Mouse (Mus musculus): ENCODE data around the gene Gm17018. TPM values are rescaled to one million over a fixed set of nuclear protein-coding genes. Genes with fewer than 3 reads are reported as not detected.
A peak's percentile ranks its signal among the peaks of the same experiment; 100 is the strongest.

The Gm17018 gene
- polyA plus RNA-seq, 1 experiment from 2014 or later: 30.4 TPM

DNA sequence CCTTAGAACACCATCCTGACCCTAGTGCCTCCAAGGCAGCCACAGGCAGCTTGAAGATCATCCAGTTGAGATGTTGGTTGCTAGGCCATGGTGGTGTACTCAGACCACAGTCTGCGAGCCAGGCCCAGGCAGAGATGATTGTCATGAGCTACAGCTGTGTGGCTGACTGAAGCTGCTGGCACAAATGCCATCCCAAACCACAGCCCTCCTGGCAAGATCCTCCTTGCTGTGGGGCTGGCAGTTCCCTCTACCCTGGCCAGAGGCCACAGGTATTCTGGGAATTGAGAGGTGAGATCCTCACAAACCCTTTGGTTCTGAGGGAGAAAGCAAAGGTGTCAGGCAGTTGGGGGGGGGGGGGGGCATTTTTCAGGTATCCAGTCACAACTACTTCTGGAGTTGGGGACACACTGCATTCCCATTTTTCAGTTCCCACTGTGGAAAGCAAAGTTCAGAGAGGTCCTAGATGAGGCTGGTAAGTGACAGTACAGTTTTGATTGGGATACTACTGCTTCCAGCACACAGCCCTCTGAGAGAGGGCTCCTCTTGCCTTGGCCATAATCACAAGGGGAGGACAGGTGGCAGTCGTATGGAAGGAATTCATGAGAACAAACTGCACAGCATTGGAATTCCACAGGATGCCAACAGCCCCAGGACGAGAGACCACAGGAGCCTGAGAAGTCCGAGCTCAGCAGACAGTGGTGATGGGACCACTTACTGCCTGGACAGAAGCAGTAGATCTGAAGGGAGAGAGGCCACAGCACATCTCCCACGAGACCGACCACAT, 27.3 kb downstream of the Gm17018 start:
- no peak for DNase-seq (ENCODE audit: low spot score)
- no peak overlapping the region for H3K4me2 ChIP-seq (replicated peaks; ENCODE audit: low read depth)
- H3K9ac ChIP-seq (ENCODE audit: low read length): no peak overlapping the region
- WGBS: 88% methylated on average over 6 of the region's 6 CpGs
- H3K36me3 ChIP-seq (ENCODE audit: control insufficient read depth, insufficient read depth, low read length): peaks cover 2% of the 10 kb centered on the region; the same call in 1 of the 2 replicates
- H3K27me3 ChIP-seq (ENCODE audit: control insufficient read depth, insufficient read depth, low read length): no peaks in the 10 kb centered on the region
- H3K9me3 ChIP-seq (ENCODE audit: control insufficient read depth, low read length): no peaks in the 10 kb centered on the region
- no peak overlapping the region for H3K4me3 ChIP-seq (ENCODE audit: low read depth, low read length)
- TF ChIP-seq EP300 (optimal IDR thresholded peaks at IDR 0.05): no peak
- TF ChIP-seq CTCF (IDR thresholded peaks at IDR 0.05; ENCODE audit: low read depth): no peak
- no peak overlapping the region for H3K27ac ChIP-seq (replicated peaks)
- H3K4me1 ChIP-seq (replicated peaks; ENCODE audit: control insufficient read depth, insufficient read depth): no peaks in the 10 kb centered on the region
- ATAC-seq (ENCODE audit: low FRiP score, low TSS enrichment): no peak

- 91% methylated on average over 6 of the region's 6 CpGs for WGBS
- no peaks in the 10 kb centered on the region for H3K27me3 ChIP-seq (ENCODE audit: control insufficient read depth, insufficient read depth, low read length)
- H3K9ac ChIP-seq (ENCODE audit: low read length): no peak overlapping the region
- H3K9me3 ChIP-seq (ENCODE audit: control insufficient read depth, low read length): no peaks in the 10 kb centered on the region
- no peak for DNase-seq (ENCODE audit: low spot score)
- H3K4me2 ChIP-seq (replicated peaks; ENCODE audit: low read depth): no peak overlapping the region
- no peak overlapping the region for H3K4me3 ChIP-seq (ENCODE audit: low read depth, low read length)
- no peaks in the 10 kb centered on the region for H3K4me1 ChIP-seq (replicated peaks; ENCODE audit: control insufficient read depth, insufficient read depth)
- no peak overlapping the region for H3K27ac ChIP-seq (replicated peaks)
- no peaks in the 10 kb centered on the region; the same call in 1 of the 2 replicates for H3K36me3 ChIP-seq (ENCODE audit: control insufficient read depth, insufficient read depth, low read length)
- TF ChIP-seq CTCF (IDR thresholded peaks at IDR 0.05; ENCODE audit: low read depth) (no peak), EP300 (optimal IDR thresholded peaks at IDR 0.05) (no peak)
- no peak for ATAC-seq (ENCODE audit: low FRiP score, low TSS enrichment)
Measured at GRCm38 (mm10) chr19:45589761-45590160, 29.3 kb downstream of the Gm17018 start.

DNA sequence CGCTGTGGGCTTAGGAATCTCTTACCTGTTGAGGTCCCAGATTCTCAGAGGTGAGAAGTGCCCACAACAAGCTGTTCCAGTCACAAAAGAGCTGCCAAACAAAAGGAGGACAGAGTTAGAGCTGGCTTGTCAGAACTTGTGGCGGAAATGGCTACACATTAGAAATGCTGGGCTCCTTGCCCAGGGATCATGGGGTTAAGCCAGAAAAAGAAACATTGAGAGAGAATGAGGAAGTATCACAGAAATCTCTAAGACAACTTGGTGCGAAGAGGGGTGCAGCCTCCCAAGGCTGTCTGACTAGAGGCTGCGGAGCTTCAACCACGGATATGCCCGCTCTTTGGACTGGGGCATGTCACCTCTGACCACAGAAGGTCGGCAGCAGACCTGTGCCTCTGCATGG, 31.3 kb downstream of the Gm17018 start:
- Histone ChIP-seq H3K9ac (ENCODE audit: low read length) (no peak overlapping the region), H3K27ac (replicated peaks) (no peak overlapping the region), H3K4me2 (replicated peaks; ENCODE audit: low read depth) (no peak overlapping the region), H3K36me3 (ENCODE audit: control insufficient read depth, insufficient read depth, low read length) (no peaks in the 10 kb centered on the region), H3K4me1 (replicated peaks; ENCODE audit: control insufficient read depth, insufficient read depth) (no peaks in the 10 kb centered on the region), H3K9me3 (ENCODE audit: control insufficient read depth, low read length) (no peaks in the 10 kb centered on the region), H3K4me3 (ENCODE audit: low read depth, low read length) (no peak overlapping the region), H3K27me3 (ENCODE audit: control insufficient read depth, insufficient read depth, low read length) (no peaks in the 10 kb centered on the region)
- TF ChIP-seq EP300 (optimal IDR thresholded peaks at IDR 0.05): no peak
- no peak for TF ChIP-seq CTCF (IDR thresholded peaks at IDR 0.05; ENCODE audit: low read depth)
- WGBS: 23% methylated on average over 7 of the region's 7 CpGs
- DNase-seq (ENCODE audit: low spot score): peak; percentile 34
- no peak for ATAC-seq (ENCODE audit: low FRiP score, low TSS enrichment)

DNA sequence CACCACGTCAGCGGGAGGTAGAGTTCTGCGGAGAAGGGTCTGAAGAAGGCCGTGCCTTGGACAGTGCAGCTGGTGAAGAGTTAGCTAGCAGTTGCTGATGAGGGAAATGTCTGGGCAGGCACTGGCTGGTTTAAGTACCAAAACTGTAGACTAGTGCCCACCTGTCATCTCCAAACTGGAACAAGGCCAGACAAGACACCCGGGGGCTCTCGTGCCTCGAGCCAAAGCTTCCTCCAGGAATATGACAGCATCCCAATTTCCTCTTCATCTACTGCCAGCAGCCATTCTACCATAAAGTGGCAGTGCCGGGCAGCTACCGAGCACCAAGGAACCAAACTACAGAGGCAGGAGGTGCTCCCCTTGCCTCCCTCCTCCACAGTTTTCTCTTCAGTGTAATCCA, 32.5 kb downstream of the Gm17018 start:
- Histone ChIP-seq H3K4me3 (ENCODE audit: low read depth, low read length) (no peak overlapping the region), H3K9ac (ENCODE audit: low read length) (no peak overlapping the region), H3K27ac (replicated peaks) (no peak overlapping the region), H3K36me3 (ENCODE audit: control insufficient read depth, insufficient read depth, low read length) (no peaks in the 10 kb centered on the region), H3K9me3 (ENCODE audit: control insufficient read depth, low read length) (no peaks in the 10 kb centered on the region), H3K4me2 (replicated peaks; ENCODE audit: low read depth) (no peak overlapping the region), H3K4me1 (replicated peaks; ENCODE audit: control insufficient read depth, insufficient read depth) (no peaks in the 10 kb centered on the region), H3K27me3 (ENCODE audit: control insufficient read depth, insufficient read depth, low read length) (no peaks in the 10 kb centered on the region)
- TF ChIP-seq CTCF (IDR thresholded peaks at IDR 0.05; ENCODE audit: low read depth) (no peak), EP300 (optimal IDR thresholded peaks at IDR 0.05) (no peak)
- 83% methylated on average over 9 of the region's 9 CpGs for WGBS
- no peak for ATAC-seq (ENCODE audit: low FRiP score, low TSS enrichment)
- DNase-seq (ENCODE audit: low spot score): no peak

- TF ChIP-seq EP300 (optimal IDR thresholded peaks at IDR 0.05) (no peak), CTCF (IDR thresholded peaks at IDR 0.05; ENCODE audit: low read depth) (no peak)
- no peak overlapping the region for H3K4me2 ChIP-seq (replicated peaks; ENCODE audit: low read depth)
- H3K9me3 ChIP-seq (ENCODE audit: control insufficient read depth, low read length): no peaks in the 10 kb centered on the region
- no peaks in the 10 kb centered on the region for H3K4me1 ChIP-seq (replicated peaks; ENCODE audit: control insufficient read depth, insufficient read depth)
- no peak overlapping the region for H3K4me3 ChIP-seq (ENCODE audit: low read depth, low read length)
- no peaks in the 10 kb centered on the region for H3K27me3 ChIP-seq (ENCODE audit: control insufficient read depth, insufficient read depth, low read length)
- DNase-seq (ENCODE audit: low spot score): no peak
- H3K27ac ChIP-seq (replicated peaks): no peak overlapping the region
- no peak for ATAC-seq (ENCODE audit: low FRiP score, low TSS enrichment)
- no peak overlapping the region for H3K9ac ChIP-seq (ENCODE audit: low read length)
- no peaks in the 10 kb centered on the region for H3K36me3 ChIP-seq (ENCODE audit: control insufficient read depth, insufficient read depth, low read length)
- WGBS: 93% methylated on average over 7 of the region's 7 CpGs
Measured at GRCm38 (mm10) chr19:45594079-45594478, 33.7 kb downstream of the Gm17018 start.

DNA sequence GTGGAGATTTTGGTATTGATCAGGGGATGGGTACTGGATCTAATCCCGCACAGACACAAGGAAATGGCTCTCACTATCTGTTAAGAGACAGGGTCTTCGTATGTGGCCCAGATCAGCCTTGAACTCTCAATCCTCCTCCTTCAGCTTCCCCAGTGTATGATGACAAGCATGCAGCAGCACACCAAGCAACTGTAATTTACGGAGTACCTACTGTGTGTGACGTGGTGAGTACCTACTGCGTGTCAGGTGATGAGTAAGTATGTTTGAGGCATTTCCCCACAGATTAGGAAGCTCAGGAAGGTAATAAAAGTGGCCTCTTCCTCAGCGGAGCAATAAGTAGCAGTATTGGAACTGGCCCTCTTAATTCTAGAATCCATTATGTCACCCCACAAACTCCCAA, 35.1 kb downstream of the Gm17018 start:
- 91% methylated on average over 6 of the region's 6 CpGs for WGBS
- H3K9me3 ChIP-seq (ENCODE audit: control insufficient read depth, low read length): no peaks in the 10 kb centered on the region
- no peaks in the 10 kb centered on the region for H3K4me1 ChIP-seq (replicated peaks; ENCODE audit: control insufficient read depth, insufficient read depth)
- no peaks in the 10 kb centered on the region for H3K27me3 ChIP-seq (ENCODE audit: control insufficient read depth, insufficient read depth, low read length)
- TF ChIP-seq CTCF (IDR thresholded peaks at IDR 0.05; ENCODE audit: low read depth): no peak
- no peak for TF ChIP-seq EP300 (optimal IDR thresholded peaks at IDR 0.05)
- H3K4me3 ChIP-seq (ENCODE audit: low read depth, low read length): no peak overlapping the region
- H3K9ac ChIP-seq (ENCODE audit: low read length): no peak overlapping the region
- no peak overlapping the region for H3K27ac ChIP-seq (replicated peaks)
- no peak overlapping the region for H3K4me2 ChIP-seq (replicated peaks; ENCODE audit: low read depth)
- ATAC-seq (ENCODE audit: low FRiP score, low TSS enrichment) (no peak), DNase-seq (ENCODE audit: low spot score) (no peak)
- no peaks in the 10 kb centered on the region for H3K36me3 ChIP-seq (ENCODE audit: control insufficient read depth, insufficient read depth, low read length)

Data from stomach, postnatal 0 days (tissue).